Comparison of ENCODE assay signal across 9 mouse cellular contexts in genomic region chr4:57611303-57612077, GRCm38 (mm10). TPM values are rescaled to one million over a fixed set of nuclear protein-coding genes. Genes with fewer than 3 reads are reported as not detected.
DNase-seq lines count a peak whose midpoint lies in the region; ATAC-seq and TF ChIP-seq lines count a peak whose summit lies in the region.
"Had no signal": no experiment of that assay in that cellular context is flagged by ENCODE, and none has a peak within 500 bp of the region (broad histone marks: within the 10 kb centered on the region; RNA-seq: fewer than 3 reads in every experiment).

No protein-coding gene starts in this region.

- H3K27ac ChIP-seq in lung, embryonic 16.5 days (ENCODE audit: low read length) = peak overlapping the region; percentile 83
- peak overlapping the region; percentile 100 for H3K27ac ChIP-seq in embryonic fibroblast, embryonic 13.5 days (ENCODE audit: insufficient read depth, low read length)
- peak overlapping the region; percentile 39 for H3K27ac ChIP-seq in stomach, embryonic 16.5 days (ENCODE audit: low read length)

- peak overlapping the region; percentile 2; the same call in 1 of the 2 replicates for H3K4me3 ChIP-seq in lung, embryonic 16.5 days (ENCODE audit: low read length)
- no peak overlapping the region for H3K4me3 ChIP-seq in lung, adult 2 months (replicated peaks; ENCODE audit: extremely low read depth, low read depth, low read length)
- peak overlapping the region; percentile 3 for H3K4me3 ChIP-seq in embryonic fibroblast, embryonic 13.5 days (ENCODE audit: insufficient read depth, low read length)
- no peak overlapping the region for H3K4me3 ChIP-seq in stomach, embryonic 16.5 days (replicated peaks; ENCODE audit: low read length)

- H3K36me3 ChIP-seq in lung, embryonic 16.5 days (ENCODE audit: control insufficient read depth, insufficient read depth, low read length) = no peaks in the 10 kb centered on the region
- no peaks in the 10 kb centered on the region for H3K36me3 ChIP-seq in stomach, embryonic 16.5 days (ENCODE audit: control insufficient read depth, insufficient read depth, low read length)

- H3K9ac ChIP-seq in lung, embryonic 16.5 days (ENCODE audit: low read length) = peak overlapping the region; percentile 29; the same call in 1 of the 2 replicates
- no peak overlapping the region for H3K9ac ChIP-seq in stomach, embryonic 16.5 days (ENCODE audit: low read length)

- peaks cover 20% of the 10 kb centered on the region for H3K4me1 ChIP-seq in lung, embryonic 16.5 days (replicated peaks; ENCODE audit: control insufficient read depth, insufficient read depth, low read length)
- no peaks in the 10 kb centered on the region for H3K4me1 ChIP-seq in lung, adult 2 months (ENCODE audit: control insufficient read depth, insufficient read depth, low read length)
- peaks cover 16% of the 10 kb centered on the region for H3K4me1 ChIP-seq in embryonic fibroblast, embryonic 13.5 days (ENCODE audit: control insufficient read depth, insufficient read depth, low read length)
- H3K4me1 ChIP-seq in stomach, embryonic 16.5 days (ENCODE audit: control insufficient read depth, insufficient read depth, low read length) = peaks cover 9% of the 10 kb centered on the region

- 17% methylated on average over 17 of the region's 17 CpGs for WGBS in lung, embryonic 16.5 days
- WGBS in lung, adult 2 months = 36% methylated on average over 17 of the region's 17 CpGs
- WGBS in stomach, embryonic 16.5 days = 29% methylated on average over 17 of the region's 17 CpGs

- no peak for TF ChIP-seq POLR2A in lung, adult 2 months (IDR thresholded peaks at IDR 0.05; ENCODE audit: borderline replicate concordance, extremely low read depth, low read depth, low read length)
- TF ChIP-seq POLR2A in embryonic fibroblast, embryonic 13.5 days (IDR thresholded peaks at IDR 0.05; ENCODE audit: low read depth, low read length) = peak; percentile 29

- peak overlapping the region; percentile 36 for H3K4me2 ChIP-seq in lung, embryonic 16.5 days (ENCODE audit: low read depth, low read length)
- 0 out of 2 replicates have a peak overlapping the region, but pooled peaks have one; percentile 22 for H3K4me2 ChIP-seq in stomach, embryonic 16.5 days (ENCODE audit: low read depth, low read length)

- TF ChIP-seq CTCF in lung, adult 2 months (IDR thresholded peaks at IDR 0.05; ENCODE audit: insufficient read depth, low read length) = no peak
- TF ChIP-seq CTCF in embryonic fibroblast, embryonic 13.5 days (IDR thresholded peaks at IDR 0.05; ENCODE audit: borderline replicate concordance, insufficient read depth, low read length) = no peak

- peak; percentile 75 for ATAC-seq in lung, embryonic 16.5 days (ENCODE audit: low read depth)
- ATAC-seq in stomach, embryonic 16.5 days (ENCODE audit: insufficient read depth, low FRiP score) = peak; percentile 41; the same call in 1 of the 2 replicates
- ATAC-seq: Patski had no signal

- H3K9me3 ChIP-seq in lung, embryonic 16.5 days (ENCODE audit: control insufficient read depth, low read length) = no peaks in the 10 kb centered on the region
- H3K9me3 ChIP-seq in stomach, embryonic 16.5 days (replicated peaks; ENCODE audit: control insufficient read depth, low read length) = no peaks in the 10 kb centered on the region

- DNase-seq in lung, adult 2 months = no peak
- DNase-seq in hindlimb bud, embryonic 11.5 days (ENCODE audit: extremely low spot score, low read depth, low spot score) = peak; percentile 57
- no peak for DNase-seq in T-cell, adult 2 months (ENCODE audit: low spot score)
- no peak for DNase-seq in cerebellum, postnatal 4 days (ENCODE audit: low spot score in 2 of 2)
- DNase-seq: cerebellum, adult 18-20 months had no signal

- no peaks in the 10 kb centered on the region for H3K27me3 ChIP-seq in lung, embryonic 16.5 days (ENCODE audit: control insufficient read depth, insufficient read depth, low read depth, low read length)
- no peaks in the 10 kb centered on the region for H3K27me3 ChIP-seq in stomach, embryonic 16.5 days (ENCODE audit: control insufficient read depth, insufficient read depth, low read length)
- H3K27me3 ChIP-seq: Patski had no signal

RNA-seq across cellular contexts. Expression of gene Pakap, which starts 43.5 kb away (rescaled TPM):
- 45.7 and 50.0 TPM in 2 replicates for polyA plus RNA-seq in lung, embryonic 16.5 days (2015; fragmentation: Nextera tagmentation; extraction: Ambion mirVana)
- polyA plus RNA-seq in lung, adult 2 months (2012; rRNA removed) = 1.6 and 2.7 TPM in 2 replicates
- polyA plus RNA-seq in embryonic fibroblast, embryonic 13.5 days (2011; ENCODE audit: insufficient read length, low read depth, missing spikeins) = 14.7 and 26.4 TPM in 2 replicates
- 25.7 and 27.5 TPM in 2 replicates for polyA plus RNA-seq in stomach, embryonic 16.5 days (2015; fragmentation: Nextera tagmentation; extraction: Ambion mirVana)

Comparison
In these comparisons a context has a peak if more than half of its experiments do, and no peak if none do; other contexts are left out.
1. H3K4me3 ChIP-seq: peak in lung, embryonic 16.5 days (single experiment) and embryonic fibroblast, embryonic 13.5 days (single experiment); none in lung, adult 2 months (single experiment) and stomach, embryonic 16.5 days (single experiment).
2. H3K27ac ChIP-seq: peak in every context shown above with its lines; median percentile 100 in embryonic fibroblast, embryonic 13.5 days; 83 in lung, embryonic 16.5 days; 39 in stomach, embryonic 16.5 days.